Mouse (Mus musculus): ENCODE data around the gene Cfdp1. TPM values are rescaled to one million over a fixed set of nuclear protein-coding genes. Genes with fewer than 3 reads are reported as not detected.

Cfdp1 gene
- total RNA-seq, 2 experiments from 2014 or later: 35.2 to 36.1 TPM

GRCm38 (mm10) chr8:111796528-111796927 is 57.6 kb downstream of the Cfdp1 start:
- DNase-seq: peak; percentile 55 to 78

DNA sequence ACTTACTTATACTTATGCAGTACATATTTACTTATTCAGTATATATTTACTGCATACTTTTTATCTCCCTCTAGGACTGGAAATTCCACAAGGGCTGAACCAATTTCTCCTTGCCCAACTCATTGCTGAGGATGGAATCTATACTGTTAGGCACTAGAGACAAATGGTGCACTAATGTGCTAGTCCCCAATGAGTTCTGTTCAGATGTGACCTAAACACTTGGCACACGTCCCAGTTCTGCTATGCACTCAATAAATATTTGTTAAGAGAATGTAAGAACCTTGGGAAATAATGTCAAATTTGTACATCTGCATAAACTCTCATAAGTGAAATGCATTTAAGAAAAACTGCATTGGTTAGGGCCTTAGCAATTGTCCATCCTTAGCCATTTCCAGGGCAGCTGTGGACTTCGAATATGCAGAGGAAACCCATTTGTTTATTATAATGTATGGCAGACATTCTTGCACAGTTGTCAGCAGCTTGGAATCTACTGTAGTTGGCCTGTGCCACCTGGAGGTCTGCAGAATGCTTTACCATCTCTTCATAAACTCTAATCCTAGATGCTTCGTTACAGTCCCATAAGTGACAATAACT is 60.7 kb downstream of the Cfdp1 start:
- no peak for DNase-seq

- no peak for DNase-seq
Observed at GRCm38 (mm10) chr8:111789639-111790038, 64.5 kb downstream of the Cfdp1 start.

DNA sequence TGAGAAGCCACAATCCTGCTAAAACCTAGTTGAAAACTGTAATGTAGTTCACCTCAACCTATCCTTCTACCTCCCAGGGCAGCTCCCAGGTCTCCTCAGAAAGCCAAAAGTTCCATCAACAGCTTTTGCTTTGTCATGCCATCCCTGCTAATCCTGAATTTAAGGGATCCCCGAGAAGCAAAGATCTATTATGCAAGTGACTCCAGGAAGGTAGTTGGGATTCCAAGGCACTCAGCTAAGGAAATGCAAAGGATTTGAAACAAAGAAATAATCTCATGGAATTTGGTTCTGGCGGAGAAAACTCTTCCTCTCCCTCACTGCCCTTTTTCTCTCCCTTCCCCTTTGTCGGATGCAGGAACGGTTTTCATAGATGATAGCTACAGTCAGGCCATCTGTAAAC is 64.9 kb downstream of the Cfdp1 start:
- DNase-seq: no peak

- DNase-seq: no peak
Observed at GRCm38 (mm10) chr8:111788497-111788896, 65.6 kb downstream of the Cfdp1 start.

DNA sequence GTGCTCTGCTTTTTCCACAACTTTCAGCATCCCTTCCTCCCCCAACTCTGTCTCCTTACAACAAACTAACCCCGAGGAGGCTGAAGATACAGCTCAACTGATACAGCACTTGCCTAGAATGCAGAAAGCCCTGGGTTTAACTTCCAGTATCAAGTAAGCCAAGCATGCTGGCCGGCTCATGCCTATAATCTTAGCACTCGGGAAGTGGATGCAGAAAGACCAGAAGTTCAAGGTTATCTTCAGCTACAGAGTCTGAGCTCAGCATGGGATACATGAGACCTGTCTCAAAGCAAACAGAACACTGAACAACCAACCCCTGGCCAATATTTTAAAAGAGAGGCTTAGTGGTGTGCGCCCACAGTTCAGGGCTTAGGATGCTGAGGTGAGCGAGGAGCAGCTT is 66.0 kb downstream of the Cfdp1 start:
- no peak for DNase-seq

DNA sequence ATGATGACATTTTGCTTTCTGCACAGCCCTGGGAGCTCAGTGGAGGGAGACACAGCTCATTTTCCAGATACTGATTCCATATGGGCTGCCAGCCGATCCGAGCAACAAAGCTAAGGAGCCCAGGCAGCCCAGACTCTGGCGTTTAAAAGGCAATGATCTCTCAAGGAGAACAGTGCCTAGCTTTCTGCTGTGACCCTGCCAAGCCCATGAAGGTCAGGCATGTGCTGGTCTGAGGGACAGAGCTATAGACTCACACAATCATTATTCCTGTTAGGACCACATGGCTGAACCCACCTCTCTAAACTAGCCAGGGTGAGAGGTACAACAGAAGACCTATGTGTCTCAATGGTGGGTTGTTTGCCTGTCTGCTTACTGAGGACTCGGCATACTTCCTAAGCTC is 66.4 kb downstream of the Cfdp1 start:
- DNase-seq: no peak

GRCm38 (mm10) chr8:111786701-111787588 is 67.1 kb downstream of the Cfdp1 start:
- no peak for DNase-seq

GRCm38 (mm10) chr8:111786116-111786515 is 68.0 kb downstream of the Cfdp1 start:
- DNase-seq: no peak

- no peak for DNase-seq
Observed at GRCm38 (mm10) chr8:111782671-111783394, 71.3 kb downstream of the Cfdp1 start.

DNA sequence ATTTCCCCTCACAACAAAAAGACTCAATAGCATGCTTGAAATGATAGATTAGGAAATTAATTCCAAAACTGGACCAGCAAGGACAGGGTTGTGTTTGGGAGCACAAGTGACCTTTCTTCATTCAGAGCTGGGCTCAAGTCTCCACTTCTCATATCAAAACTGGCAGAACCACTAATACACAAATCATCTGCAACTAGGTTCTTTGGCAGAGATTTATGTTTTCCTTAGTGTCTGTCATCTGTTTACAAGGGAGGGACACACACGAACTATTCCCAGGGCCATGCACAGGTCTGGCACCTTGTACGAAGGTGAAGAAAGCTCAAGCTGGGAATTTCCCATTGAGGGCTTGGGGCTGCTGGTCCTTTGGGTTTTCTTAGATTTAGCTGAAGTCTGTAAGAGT is 71.9 kb downstream of the Cfdp1 start:
- DNase-seq: no peak

DNA sequence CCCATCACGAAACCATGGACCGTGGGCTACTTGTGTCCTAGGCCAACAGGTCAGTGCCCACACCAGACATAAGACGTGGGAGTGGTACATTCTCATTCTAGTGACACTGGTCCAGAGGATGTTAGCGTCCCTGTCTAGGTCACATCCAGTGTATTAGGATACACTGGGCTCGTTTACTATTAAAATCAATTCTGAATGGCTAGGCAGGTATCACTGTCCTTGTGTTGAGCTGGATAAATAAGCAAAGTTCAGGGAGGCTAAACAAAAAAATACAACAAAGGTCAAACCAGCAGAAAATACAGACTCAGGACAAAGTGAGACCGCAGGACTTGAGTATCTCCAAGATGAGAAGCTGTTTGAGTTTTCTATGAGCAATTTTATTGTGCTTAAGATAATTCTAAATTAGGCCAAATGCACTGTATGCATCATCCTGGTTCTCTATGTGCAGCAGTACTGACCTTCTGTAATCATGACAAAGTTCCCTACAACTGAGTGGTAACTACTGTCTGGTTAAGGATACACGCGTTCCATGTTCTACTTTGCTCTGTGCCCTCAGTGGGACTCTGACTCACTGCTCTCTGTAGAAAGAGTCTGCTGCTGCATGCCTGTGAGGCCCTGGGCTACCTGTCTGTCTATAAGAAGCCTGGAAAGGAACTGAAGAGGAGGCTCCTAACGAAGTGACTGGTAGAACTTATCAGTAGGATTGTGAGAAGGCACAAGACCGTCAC is 73.2 kb downstream of the Cfdp1 start:
- no peak for DNase-seq

- peak in 1 of 2 experiments; percentile 58 for DNase-seq
Observed at GRCm38 (mm10) chr8:111779690-111780089, 74.4 kb downstream of the Cfdp1 start.

DNA sequence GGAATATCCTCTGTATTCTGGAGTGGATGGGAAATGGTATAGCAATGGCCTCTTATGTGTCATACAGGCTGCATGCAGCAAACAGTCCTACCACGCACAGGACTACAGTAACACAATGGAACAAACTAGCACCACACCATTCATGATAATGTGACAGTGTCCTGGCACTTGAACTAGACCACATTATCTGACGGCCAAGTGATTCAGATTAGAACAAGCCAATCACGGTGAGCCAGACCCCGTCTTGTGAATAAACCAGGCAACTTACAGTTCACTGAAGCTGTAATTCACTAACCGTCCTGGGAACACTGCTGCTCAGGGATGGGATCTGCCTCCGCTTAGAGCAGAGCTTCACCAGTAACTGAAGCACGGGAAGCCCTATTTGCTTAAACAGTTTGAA is 75.3 kb downstream of the Cfdp1 start:
- no peak for DNase-seq

DNA sequence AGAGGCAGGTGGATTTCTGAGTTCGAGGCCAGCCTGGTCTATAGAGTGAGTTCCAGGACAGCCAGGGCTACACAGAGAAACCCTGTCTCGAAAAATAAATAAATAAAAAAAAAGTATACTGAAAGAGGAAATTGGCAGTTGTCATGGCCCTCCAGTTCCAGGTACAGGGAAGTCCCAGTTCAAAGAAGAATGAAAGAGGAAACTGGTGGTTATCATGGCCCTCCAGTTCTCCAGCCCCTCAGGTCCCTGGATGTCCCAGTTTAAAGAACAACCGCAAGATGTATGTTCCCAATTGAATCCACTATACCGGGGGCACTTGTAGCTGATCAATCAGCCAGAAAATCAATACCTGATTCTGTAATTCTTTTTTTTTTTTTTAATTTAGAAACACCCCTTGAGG is 77.6 kb downstream of the Cfdp1 start:
- DNase-seq: no peak

- no peak for DNase-seq
Observed at GRCm38 (mm10) chr8:111775766-111776165, 78.3 kb downstream of the Cfdp1 start.

DNA sequence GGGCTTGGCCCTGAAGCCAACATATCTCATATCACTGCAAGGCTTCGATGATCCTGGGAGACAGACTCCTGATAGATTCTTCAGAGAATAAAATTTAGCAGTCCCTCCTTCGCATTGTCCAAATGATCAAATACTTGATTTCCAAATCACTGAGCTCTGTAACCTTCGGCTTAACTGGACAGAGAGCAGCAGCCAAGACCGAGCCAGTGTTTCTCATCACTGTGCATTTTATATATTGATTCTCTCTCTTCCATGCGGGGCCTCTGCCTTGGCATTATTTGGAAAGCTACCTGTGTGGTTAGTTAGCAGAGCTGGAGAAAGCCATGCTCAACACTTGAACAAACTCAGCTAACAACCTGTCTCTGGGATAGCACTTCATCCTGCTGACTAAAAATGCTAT is 80.6 kb downstream of the Cfdp1 start:
- no peak for DNase-seq

GRCm38 (mm10) chr8:111773057-111773456 is 81.0 kb downstream of the Cfdp1 start:
- DNase-seq: no peak

- DNase-seq: no peak
Observed at GRCm38 (mm10) chr8:111772083-111772482, 82.0 kb downstream of the Cfdp1 start.

- DNase-seq: no peak
Observed at GRCm38 (mm10) chr8:111771625-111772020, 82.5 kb downstream of the Cfdp1 start.

DNA sequence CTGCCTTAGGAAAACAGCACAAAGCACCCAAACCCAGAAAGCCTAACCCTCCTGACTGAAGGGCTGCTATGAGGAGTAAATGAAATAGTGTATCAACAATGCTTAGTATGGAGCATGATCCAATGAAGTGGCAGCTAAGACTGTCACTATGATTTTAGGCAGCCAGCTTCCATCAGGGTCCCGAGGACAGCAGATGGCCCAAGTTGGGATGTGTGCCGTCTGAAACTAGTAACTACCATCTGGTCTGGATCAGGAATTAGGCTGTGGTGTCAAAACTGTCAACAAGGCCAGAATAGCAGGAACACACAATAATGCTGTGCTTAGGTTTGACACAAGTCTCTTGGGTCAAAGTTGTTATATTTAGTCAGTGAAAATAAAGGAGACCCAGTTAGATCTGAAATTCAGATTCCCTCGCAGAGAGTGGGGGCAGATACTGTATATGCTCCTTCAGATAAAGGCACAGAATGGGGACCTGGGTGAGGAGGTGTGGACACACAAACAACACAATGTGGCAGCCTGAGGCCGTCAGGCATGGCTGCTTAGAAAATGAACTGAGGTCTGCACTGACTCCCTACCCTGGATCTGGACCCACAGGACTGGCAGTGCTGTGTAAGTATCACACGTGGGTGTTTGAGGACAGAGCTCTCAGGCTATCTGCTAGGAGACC is 83.0 kb downstream of the Cfdp1 start:
- DNase-seq: no peak

Measured in heart, adult 18-20 months (tissue).